7 mouse cellular contexts compared by ENCODE assay signal in the genomic region with DNA sequence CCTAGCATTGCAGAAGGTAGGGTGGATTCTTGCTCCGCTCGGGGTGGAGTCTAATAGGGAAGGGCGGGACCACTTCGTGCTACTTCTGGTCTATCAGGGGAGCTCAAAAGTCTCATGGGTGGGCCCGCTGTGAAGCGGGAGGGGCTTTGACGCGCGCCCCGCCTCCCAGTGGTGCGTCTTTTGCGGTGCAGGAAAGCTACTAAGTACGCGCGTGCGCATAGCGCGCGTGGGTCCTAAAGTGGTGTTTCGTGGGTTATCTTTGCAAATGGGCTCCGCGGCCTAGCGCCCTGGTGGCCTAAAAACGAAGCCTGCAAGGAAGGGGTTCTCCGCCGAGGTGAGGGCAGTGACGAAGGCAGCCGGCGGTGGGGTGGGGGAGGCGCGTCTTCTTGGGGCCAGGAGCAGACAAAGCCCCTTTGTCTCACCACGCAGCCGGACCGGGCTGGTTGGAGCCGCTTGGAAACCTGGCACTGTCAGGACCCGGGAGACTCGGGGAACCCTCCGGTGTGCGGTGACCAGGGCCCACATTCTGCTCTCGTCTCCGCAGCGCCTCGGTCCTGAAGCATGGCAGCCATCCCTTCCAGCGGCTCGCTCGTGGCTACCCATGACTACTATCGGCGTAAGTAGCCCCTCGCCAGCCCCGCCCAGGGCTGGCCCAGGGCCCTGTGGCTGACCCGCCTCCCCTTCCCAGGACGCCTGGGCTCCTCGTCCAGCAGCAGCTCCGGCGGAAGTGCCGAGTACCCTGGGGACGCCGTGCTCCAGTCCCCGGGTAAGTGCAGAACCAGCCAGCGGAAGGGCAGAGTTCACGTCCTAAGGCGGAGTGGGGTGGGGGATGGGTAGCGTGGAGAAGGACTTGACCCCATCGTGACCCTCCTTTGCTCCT. TPM values are rescaled to one million over a fixed set of nuclear protein-coding genes. Genes with fewer than 3 reads are reported as not detected.
DNase-seq lines count a peak whose midpoint lies in the region; ATAC-seq lines count a peak whose summit lies in the region.

A gene (plus strand): TSS at position 127 of the 880 bp plus-strand sequence.

- peaks cover 8% of the 10 kb centered on the region for H3K4me1 ChIP-seq in intestine, embryonic 15.5 days (replicated peaks)
- peaks cover 20% of the 10 kb centered on the region for H3K4me1 ChIP-seq in midbrain, embryonic 10.5 days

- peak within 1 kb of the TSS; percentile 80 for H3K9ac ChIP-seq in intestine, embryonic 15.5 days

- DNase-seq in adrenal gland, adult 2 months = peak; percentile 96
- DNase-seq in embryo, embryonic 11.5 days (ENCODE audit: low read depth, low spot score) = peak; percentile 83
- DNase-seq in gastrocnemius, postnatal 36 days = peak; percentile 89 to 90
- peak; percentile 92 to 97 for DNase-seq in left cerebral cortex, postnatal 25 days (ENCODE audit: low spot score in 2 of 2)
- DNase-seq in midbrain, embryonic 10.5 days (ENCODE audit: low spot score) = peak; percentile 88
- peak; percentile 85 for DNase-seq in right cerebral cortex, postnatal 4 days

- ATAC-seq in intestine, embryonic 15.5 days = peak; percentile 97

- peak within 1 kb of the TSS; percentile 95 for H3K27ac ChIP-seq in intestine, embryonic 15.5 days
- H3K27ac ChIP-seq in midbrain, embryonic 10.5 days (replicated peaks) = peak within 1 kb of the TSS; percentile 98

- H3K4me2 ChIP-seq in intestine, embryonic 15.5 days (replicated peaks) = peak within 1 kb of the TSS; percentile 90

- H3K27me3 ChIP-seq in intestine, embryonic 15.5 days (replicated peaks) = no peaks in the 10 kb centered on the region
- no peaks in the 10 kb centered on the region for H3K27me3 ChIP-seq in midbrain, embryonic 10.5 days (ENCODE audit: low read depth, poor library complexity, severe bottlenecking)

- WGBS in intestine, embryonic 15.5 days = under 1% methylated on average over 64 of the region's 64 CpGs
- under 1% methylated on average over 64 of the region's 64 CpGs for WGBS in midbrain, embryonic 10.5 days

- peak within 1 kb of the TSS; percentile 77 for H3K4me3 ChIP-seq in intestine, embryonic 15.5 days (replicated peaks)
- H3K4me3 ChIP-seq in midbrain, embryonic 10.5 days = peak within 1 kb of the TSS; percentile 75

- intact Hi-C loops in gastrocnemius, postnatal 36 days (cut with DNase I) = loop anchor here (10.0 kb wide), 1 partner anchor 407 kb away; a partner anchor contains a TSS
- intact Hi-C loops in left cerebral cortex, postnatal 25 days (cut with DNase I) = loop anchor here (1.0 to 2.0 kb wide), 2 partner anchors 31 to 100 kb away; a partner anchor contains a TSS

- H3K9me3 ChIP-seq in intestine, embryonic 15.5 days = no peaks in the 10 kb centered on the region
- no peaks in the 10 kb centered on the region for H3K9me3 ChIP-seq in midbrain, embryonic 10.5 days (replicated peaks)

- H3K36me3 ChIP-seq in intestine, embryonic 15.5 days = no peaks in the 10 kb centered on the region
- H3K36me3 ChIP-seq in midbrain, embryonic 10.5 days = peaks cover 18% of the 10 kb centered on the region

RNA-seq across cellular contexts. Expression of the gene that starts here (rescaled TPM):
- 10 to 100 TPM; 91.1 to 91.9 TPM for total RNA-seq in adrenal gland, adult 2 months (2021)
- polyA plus RNA-seq in adrenal gland, adult 2 months (2012; rRNA removed) = 160 and 197 TPM in 2 replicates
- total RNA-seq in gastrocnemius, postnatal 36 days (2021) = 10 to 100 TPM; 40.4 to 45.1 TPM
- polyA plus RNA-seq in intestine, embryonic 15.5 days (2015; fragmentation: Nextera tagmentation; extraction: Ambion mirVana) = 264 and 275 TPM in 2 replicates
- total RNA-seq in left cerebral cortex, postnatal 25 days (2021) = 10 to 100 TPM; 95.9 to 97.3 TPM
- polyA plus RNA-seq in midbrain, embryonic 10.5 days (2016; fragmentation: Nextera tagmentation; extraction: Ambion mirVana) = 375 and 418 TPM in 2 replicates

Comparison
In these comparisons a context has a peak if more than half of its experiments do, and no peak if none do; other contexts are left out.
1. Peak in every context shown above with its lines: DNase-seq, ATAC-seq, H3K4me3 ChIP-seq and H3K27ac ChIP-seq.